Mouse (Mus musculus) lung, adult 2 months (tissue): ENCODE results near the gene Ppm1j.

Experiments
- CTCF ChIP-seq: fragments of 200-500 bp; IDR thresholded peaks from 2 replicates; pipeline ENCODE4 v1.5.1; 2011; ENCODE audit warnings: mild to moderate bottlenecking, low read length, control low read depth; ENCODE audit not compliant: insufficient read depth
- POLR2A ChIP-seq: fragments of 200-500 bp; IDR thresholded peaks from 2 replicates; pipeline ENCODE4 v1.6.1; 2011; ENCODE audit warnings: low read depth, mild to moderate bottlenecking, control low read depth, low read length, borderline replicate concordance; ENCODE audit errors: extremely low read depth

DNA sequence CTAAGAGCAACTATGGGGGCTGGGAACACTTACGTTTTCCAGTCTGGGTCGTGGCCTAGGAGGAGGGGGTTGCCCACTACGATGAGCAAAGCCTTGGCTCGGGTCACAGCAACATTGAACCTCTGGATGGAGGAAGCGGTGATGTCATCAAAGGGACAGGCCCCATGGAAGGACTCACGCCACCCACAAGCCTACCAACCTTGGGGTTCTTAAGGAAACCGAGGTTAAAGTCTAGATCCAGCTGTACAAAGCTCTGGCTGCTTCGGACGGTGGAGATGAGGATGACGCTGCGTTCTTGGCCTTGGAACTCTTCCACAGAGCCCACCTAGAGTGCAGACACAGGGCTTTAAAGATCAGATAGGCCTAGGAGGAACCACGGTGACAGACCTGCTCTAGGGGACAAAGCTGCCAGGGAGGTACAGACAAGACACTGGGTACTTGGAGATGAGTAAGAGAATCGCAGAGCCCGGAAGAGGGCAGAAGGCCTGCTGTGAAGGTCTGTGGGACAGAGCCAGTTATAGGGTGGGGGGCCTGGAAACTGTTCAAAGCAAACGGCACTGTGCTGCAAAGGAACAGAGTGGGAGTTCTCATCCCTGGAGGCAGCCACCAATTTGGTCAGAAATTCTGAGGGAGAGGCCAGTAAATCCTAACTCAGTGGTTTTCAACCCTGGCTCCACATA, 14.9 kb downstream of the Ppm1j start:
- TF ChIP-seq CTCF (no peak), POLR2A (no peak)
